Mouse (Mus musculus) spleen, postnatal 14 days (tissue): ENCODE results near the gene Kifc5b.
"Not testable (repeated sequence)": the region's sequence is repeated elsewhere in the genome, so short reads cannot be mapped to it uniquely, and the experiment has no call there.

Experiments
- DNase-seq, 2 experiments: peaks; one replicate each; pipeline ENCODE4 v3.0.0; 2021 to 2022; ENCODE audit warnings: low spot score in 2 of 2

Gene Kifc5b

DNA sequence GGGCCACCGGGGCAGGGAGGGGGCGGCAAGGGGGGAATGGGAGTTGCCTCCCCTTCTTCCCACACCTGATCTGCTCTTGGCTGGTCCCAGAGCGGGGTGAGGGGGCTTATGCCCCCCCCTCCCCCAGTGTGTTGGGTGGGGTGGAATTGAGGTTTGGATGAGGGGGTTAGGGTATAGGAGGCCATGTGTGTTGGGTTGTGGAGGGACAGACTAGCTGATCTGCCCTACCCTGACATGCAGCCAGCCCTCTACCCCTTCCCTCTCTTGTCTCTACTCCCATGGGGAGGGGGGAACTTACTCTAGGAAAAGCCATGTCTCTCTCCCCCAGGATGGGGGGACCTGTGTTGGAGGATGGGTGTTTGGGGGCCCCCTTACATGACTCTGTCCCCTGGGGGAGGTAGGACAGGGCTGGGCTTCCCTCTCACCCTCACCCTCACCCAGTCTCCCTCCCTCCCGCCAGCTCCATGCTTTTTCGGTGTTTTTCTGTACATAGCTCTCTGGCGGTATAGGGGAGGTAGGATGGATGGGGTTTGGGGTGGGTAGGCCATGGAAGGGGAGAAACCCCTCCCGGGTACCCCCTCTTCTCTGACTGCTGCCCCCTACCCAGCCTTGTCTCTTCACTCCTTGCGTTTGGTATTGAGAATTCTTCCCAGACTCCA lies 54.5 kb downstream of the Kifc5b start:
- DNase-seq = no peak

DNA sequence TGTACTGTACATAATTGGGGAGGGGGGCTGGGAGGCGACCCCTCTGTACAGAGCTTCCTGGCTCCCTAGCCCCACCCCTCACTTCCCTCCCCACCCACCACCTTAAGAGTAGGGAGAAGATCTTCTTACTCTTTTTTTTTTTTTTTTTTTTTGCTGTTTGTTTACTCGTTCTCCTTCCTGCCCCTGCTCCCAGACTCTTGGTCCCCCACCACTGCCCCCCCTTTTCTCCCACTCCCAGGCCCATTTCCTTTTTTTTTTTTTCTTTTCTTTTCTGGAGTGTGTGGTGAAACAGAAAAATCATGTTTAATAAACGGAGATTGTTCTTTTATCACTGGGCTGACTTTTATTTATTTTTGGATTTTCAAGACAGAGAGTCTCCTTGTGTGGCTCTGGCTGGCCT lies 55.2 kb downstream of the Kifc5b start:
- no peak for DNase-seq

DNA sequence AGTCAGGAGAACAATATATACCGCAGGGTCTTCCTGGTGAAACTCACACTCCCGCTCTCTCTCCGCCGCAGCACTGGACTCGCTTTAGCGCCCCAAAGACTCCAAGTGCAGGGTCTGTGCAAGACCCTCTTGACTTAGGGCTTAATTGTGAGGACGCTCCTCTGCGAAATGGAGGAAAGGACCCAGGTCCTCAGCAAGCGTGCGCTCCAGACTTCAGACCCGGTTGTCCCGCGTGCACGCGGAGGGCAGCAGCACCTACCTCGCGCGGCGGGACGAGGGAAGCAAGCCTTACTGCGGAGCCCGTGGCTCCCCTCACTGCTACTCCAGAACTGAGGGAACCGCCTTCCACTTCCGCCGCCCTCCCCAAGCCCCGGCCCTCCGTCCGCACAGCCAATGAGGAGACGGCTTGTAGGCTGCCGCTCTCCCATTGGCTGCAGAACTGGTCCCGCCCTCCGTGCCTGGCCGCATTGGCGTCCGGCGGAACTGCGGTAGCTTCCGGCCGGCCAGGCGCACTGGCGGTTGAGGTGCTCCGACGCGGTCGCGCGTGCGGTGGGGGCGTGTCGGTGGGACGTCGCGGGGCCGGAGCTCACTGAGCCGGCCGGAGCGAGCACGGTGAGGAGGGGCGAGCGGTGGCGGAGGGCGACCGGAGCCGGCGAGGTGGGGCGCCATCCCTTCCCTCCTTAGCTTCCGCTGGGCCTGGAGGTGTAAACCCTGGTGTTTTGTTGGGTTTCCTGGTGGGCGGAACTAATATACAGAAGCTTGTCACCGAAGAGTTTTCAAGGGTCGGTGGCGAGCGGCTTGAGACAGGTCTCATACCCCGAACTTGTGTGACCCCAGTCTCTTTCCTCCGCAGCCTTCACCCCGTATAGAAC lies 56.0 kb downstream of the Kifc5b start, which contains the start of gene Zbtb9:
Gene Zbtb9, plus strand, starts transcription at position 465 of the 872 bp plus-strand sequence.
- DNase-seq = peak; percentile 92 to 94

DNA sequence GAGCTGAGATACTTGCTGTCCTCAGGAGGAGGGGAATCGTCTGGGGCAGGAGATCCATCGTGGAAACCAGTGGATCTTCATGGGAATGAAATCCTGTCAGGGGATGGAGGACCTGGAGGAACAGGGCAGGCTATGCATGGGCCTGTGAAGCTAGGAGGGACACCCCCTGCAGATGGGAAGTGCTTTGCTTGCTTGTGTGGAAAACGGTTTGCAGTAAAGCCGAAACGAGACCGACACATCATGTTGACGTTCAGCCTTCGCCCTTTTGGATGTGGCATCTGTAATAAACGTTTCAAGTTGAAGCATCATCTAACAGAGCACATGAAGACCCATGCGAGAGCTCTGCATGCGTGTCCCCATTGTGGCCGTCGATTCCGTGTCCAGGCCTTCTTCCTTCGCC lies 57.7 kb downstream of the Kifc5b start:
- DNase-seq = no peak

DNA sequence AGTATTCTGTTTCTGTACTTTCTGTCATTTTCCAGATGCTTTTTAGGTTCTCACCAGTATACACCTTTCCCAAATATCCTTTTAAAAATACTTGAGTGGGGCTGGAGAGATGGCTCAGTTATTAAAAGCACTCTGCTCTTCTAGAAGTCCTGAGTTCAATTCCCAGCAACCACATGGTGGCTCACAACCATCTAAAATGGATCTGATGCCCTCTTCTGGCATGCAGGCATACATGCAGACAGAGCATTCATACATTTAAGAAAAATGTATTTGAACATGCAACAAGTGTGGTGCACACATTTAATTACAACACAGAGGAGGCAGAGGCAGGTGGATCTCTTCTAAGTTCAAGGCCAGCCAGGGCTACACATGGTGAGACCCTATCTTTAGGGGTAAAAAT lies 58.5 kb downstream of the Kifc5b start:
- DNase-seq = no peak

DNA sequence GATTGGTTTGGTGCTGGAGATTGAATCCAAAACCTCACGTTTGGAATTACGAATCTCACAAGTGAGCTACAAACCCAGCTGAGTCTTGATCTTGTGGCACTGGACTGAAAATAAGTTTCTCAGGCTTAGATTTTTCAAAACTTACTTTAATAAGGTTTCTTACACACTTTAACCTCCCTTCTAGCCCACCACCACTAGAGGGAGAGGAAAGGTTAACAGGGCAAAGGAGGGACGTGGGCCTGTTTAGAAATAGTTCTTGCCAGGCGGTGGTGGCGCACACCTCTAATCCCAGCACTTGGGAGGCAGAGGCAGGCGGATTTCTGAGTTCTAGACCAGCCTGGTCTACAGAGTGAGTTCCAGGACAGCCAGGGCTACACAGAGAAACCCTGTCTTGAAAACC lies 60.5 kb downstream of the Kifc5b start:
- DNase-seq = not testable (repeated sequence)

DNA sequence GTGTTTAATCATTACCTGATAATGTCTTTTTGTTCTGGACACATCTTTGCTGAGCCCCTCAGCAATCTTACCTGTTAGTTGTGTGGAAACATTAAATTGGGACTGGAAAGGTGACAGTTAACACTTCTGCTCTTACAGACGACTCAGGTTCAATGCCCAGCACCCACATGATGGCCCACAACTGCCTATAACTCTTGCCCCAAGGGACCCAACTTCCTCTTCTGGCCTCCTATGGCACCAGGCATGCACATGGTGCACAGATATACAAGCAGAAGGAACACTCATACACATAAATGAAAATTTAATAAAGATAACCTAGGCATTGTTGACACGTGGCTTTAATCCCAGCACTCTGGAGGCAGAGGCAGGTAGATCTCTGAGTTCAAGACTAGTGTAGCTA lies 62.5 kb downstream of the Kifc5b start:
- peak in 1 of 2 experiments; percentile 46 for DNase-seq

DNA sequence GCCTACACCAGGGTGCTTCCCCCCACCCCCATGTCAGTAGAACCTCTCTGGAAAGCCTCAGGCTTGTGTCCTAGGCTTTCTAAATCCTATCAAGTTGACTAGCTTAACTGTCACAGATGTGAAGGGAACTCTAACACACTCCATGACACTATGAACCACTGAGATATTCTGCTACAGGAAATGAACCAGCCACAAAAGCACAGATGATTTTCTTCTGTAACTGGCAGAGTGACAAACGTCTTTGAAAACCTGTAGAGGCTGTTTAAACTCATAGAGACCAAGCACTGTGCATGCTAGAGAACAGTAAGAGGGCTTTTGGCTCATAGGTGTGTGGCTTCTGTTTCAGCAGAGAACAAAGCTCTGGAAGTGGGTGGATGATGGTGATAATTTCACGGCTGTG lies 64.2 kb downstream of the Kifc5b start:
- DNase-seq = no peak
